Mouse (Mus musculus) liver, embryonic 14.5 days (tissue): ENCODE data around the gene Znrd1as. TPM values are rescaled to one million over a fixed set of nuclear protein-coding genes. Genes with fewer than 3 reads are reported as not detected.

Experiments used
- ATAC-seq: fragments of 200-750 bp; cut with Nextera tagmentation; 2 replicates; pipeline ENCODE4 v1.8.0; 2017; ENCODE audit warnings: moderate number of reproducible peaks, mild to moderate bottlenecking, moderate library complexity; ENCODE audit not compliant: insufficient read depth
- DNase-seq, 3 experiments: peaks; one replicate each; pipeline ENCODE4 v3.0.0-alpha.2; 2012 to 2013; ENCODE audit warnings: low read depth in 3 of 3, low spot score in 3 of 3
- H3K27ac ChIP-seq: fragments of 300-500 bp; sonication (generic); 2 replicates; pipeline ENCODE4 v1.5.1; 2014; ENCODE audit warnings: moderate library complexity, mild to moderate bottlenecking, control low read depth, inconsistent platforms
- H3K27me3 ChIP-seq: fragments of 300-500 bp; sonication (generic); 2 replicates; pipeline ENCODE4 v1.6.1; 2014; ENCODE audit warnings: mild to moderate bottlenecking, low read length, moderate library complexity; ENCODE audit not compliant: control insufficient read depth, insufficient read depth
- H3K36me3 ChIP-seq: fragments of 300-500 bp; sonication (generic); replicated peaks from 2 replicates; pipeline ENCODE4 v1.6.1; 2014; ENCODE audit warnings: low read depth; ENCODE audit not compliant: control insufficient read depth, insufficient read depth
- H3K4me1 ChIP-seq, 2 experiments: fragments of 200-500 bp in 1 of 2; fragments of 300-500 bp in 1 of 2; sonication (generic) in 1 of 2; replicated peaks; 2 replicates each; pipeline ENCODE4 v1.6.1; 2012 to 2014; ENCODE audit warnings: antibody characterized with exemption in 1 of 2, inconsistent platforms in 1 of 2, low read length in 1 of 2; ENCODE audit not compliant: control insufficient read depth in 2 of 2, insufficient read depth in 2 of 2
- H3K4me2 ChIP-seq: fragments of 300-500 bp; sonication (generic); 2 replicates; pipeline ENCODE4 v1.6.1; 2014; ENCODE audit warnings: low read depth, mild to moderate bottlenecking, control low read depth, moderate library complexity
- H3K4me3 ChIP-seq, 2 experiments: fragments of 200-500 bp in 1 of 2; fragments of 300-500 bp in 1 of 2; sonication (generic) in 1 of 2; 2 replicates each; pipeline ENCODE4 v1.5.1; 2012 to 2014; ENCODE audit warnings: low read depth in 2 of 2, low read length in 2 of 2, mild to moderate bottlenecking in 2 of 2, control low read depth in 1 of 2, inconsistent platforms in 1 of 2, moderate library complexity in 1 of 2; ENCODE audit not compliant: insufficient read depth in 1 of 2
- H3K9ac ChIP-seq: fragments of 300-500 bp; sonication (generic); replicated peaks from 2 replicates; pipeline ENCODE4 v1.6.1; 2014; ENCODE audit warnings: mild to moderate bottlenecking, control low read depth, moderate library complexity
- H3K9me3 ChIP-seq: fragments of 300-500 bp; sonication (generic); 2 replicates; pipeline ENCODE4 v1.6.1; 2016; ENCODE audit warnings: low read length, mixed read lengths; ENCODE audit not compliant: control insufficient read depth
- CTCF ChIP-seq: IDR thresholded peaks from 2 replicates; pipeline ENCODE4 v1.5.1; 2016; ENCODE audit warnings: antibody characterized with exemption, low read depth, control low read depth
- EP300 ChIP-seq: IDR thresholded peaks from 2 replicates; pipeline ENCODE4 v1.6.1; 2016; ENCODE audit warnings: antibody characterized with exemption, low read depth
- WGBS: fragments of 180-500 bp; shearing (Covaris S2); extraction: QIAGEN DNeasy Blood & Tissue Kit; methylation state at CpG from one replicate; pipeline ENCODE4 v1.1.7; 2014; ENCODE audit not compliant: insufficient replicate concordance; 5-methylcytosine and 5-hydroxymethylcytosine counted together
- polyA plus RNA-seq, 2 experiments: library from polyadenylated mRNA; depleted of rRNA in 1 of 2; stranded (reverse) in 1 of 2; unstranded in 1 of 2; fragments of >200 nt; fragmentation: Nextera tagmentation in 1 of 2; extraction: Ambion mirVana in 1 of 2; gene quantifications; 2 replicates each; pipeline versions ENCODE4 v1.2.1 to v1.2.3; 2012 to 2014

Znrd1as gene
- polyA plus RNA-seq (2012; rRNA removed), result 1.6 and 3.3 TPM in 2 replicates
- polyA plus RNA-seq (2014; fragmentation: Nextera tagmentation; extraction: Ambion mirVana), result 2.9 and 3.3 TPM in 2 replicates

- H3K4me2 ChIP-seq, result peak within 1 kb of the TSS; percentile 95
- DNase-seq (peak; percentile 95 to 96 (median 95)), ATAC-seq (peak; percentile 98)
- H3K4me1 ChIP-seq, result peaks cover 13 to 14% of the 10 kb centered on the region in 2 experiments
- peak within 1 kb of the TSS; percentile 15 for H3K27ac ChIP-seq
- H3K9me3 ChIP-seq, result no peaks in the 10 kb centered on the region
- H3K9ac ChIP-seq, result peak within 1 kb of the TSS; percentile 89
- TF ChIP-seq EP300 (peak; percentile 58), CTCF (no peak)
- no peaks in the 10 kb centered on the region for H3K27me3 ChIP-seq
- under 1% methylated on average over 46 of the region's 46 CpGs for WGBS
- no peaks in the 10 kb centered on the region; the same call in 1 of the 2 replicates for H3K36me3 ChIP-seq
- peak within 1 kb of the TSS; percentile 86 to 97 for H3K4me3 ChIP-seq
These were observed at the start of gene Znrd1as, which contains the start of gene Znrd1 for GRCm38 (mm10) chr17:36957999-36958743. Gene Znrd1as, plus strand, starts transcription at chr17:36958592. Gene Znrd1, minus strand, starts transcription at chr17:36958559.

DNA sequence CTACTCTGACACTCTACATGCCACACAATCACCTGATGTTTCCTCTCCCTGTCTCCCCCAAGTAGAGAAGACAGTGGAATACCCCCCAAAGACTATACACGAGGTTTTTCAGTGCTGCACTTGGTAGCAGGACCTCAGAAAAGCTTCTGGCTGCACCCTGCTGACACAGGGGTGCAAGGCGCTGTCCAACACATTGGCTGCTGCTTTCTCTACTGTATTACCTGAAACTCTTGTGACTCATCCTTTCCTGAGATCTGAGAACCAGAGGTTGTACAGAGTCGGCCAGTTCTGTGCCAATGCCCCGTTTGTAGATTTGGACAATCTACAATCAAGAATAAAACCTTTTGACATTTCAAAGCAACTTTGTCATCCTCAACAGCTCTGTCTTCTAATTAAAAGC, 48.6 kb upstream of the Znrd1as start:
- no peak for DNase-seq
- H3K36me3 ChIP-seq, result no peaks in the 10 kb centered on the region
- H3K27ac ChIP-seq, result no peak overlapping the region
- no peak overlapping the region for H3K4me2 ChIP-seq
- 38% methylated on average over 4 of the region's 4 CpGs for WGBS
- no peak overlapping the region for H3K9ac ChIP-seq
- H3K9me3 ChIP-seq, result no peaks in the 10 kb centered on the region
- ATAC-seq, result no peak
- no peaks in the 10 kb centered on the region; the same call in 1 of the 2 replicates for H3K27me3 ChIP-seq
- H3K4me1 ChIP-seq, result no peaks in the 10 kb centered on the region
- no peak for TF ChIP-seq CTCF
- no peak for TF ChIP-seq EP300
- H3K4me3 ChIP-seq, result no peak overlapping the region

DNA sequence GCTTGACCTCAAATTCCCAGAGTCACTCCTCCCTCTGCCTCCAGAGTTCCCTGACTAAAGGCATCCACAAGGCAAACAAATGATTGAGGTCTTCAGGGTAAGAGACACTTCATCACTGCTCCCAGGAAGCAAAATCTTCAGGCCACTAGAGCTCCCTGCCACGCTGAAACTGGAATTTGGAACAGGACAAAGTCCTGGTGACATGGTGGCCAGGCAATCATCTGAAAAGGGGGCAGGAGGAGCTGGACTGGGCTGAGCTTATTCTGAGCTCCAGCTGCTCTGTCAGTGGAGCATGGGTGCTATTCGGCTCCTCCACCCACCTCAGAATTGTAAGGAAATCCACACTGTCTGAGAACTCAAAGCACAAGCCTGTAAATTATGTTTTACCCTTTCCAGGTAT, 46.4 kb upstream of the Znrd1as start:
- no peaks in the 10 kb centered on the region for H3K4me1 ChIP-seq
- H3K9ac ChIP-seq, result no peak overlapping the region
- WGBS, result 25% methylated on average over 2 of the region's 2 CpGs
- no peak for ATAC-seq
- H3K9me3 ChIP-seq, result no peaks in the 10 kb centered on the region
- TF ChIP-seq CTCF (no peak), EP300 (no peak)
- H3K27me3 ChIP-seq, result no peaks in the 10 kb centered on the region; the same call in none of the 2 replicates
- H3K27ac ChIP-seq, result no peak overlapping the region
- no peak overlapping the region for H3K4me3 ChIP-seq
- no peak overlapping the region for H3K4me2 ChIP-seq
- H3K36me3 ChIP-seq, result no peaks in the 10 kb centered on the region
- DNase-seq, result no peak

GRCm38 (mm10) chr17:36914108-36914507, 44.3 kb upstream of the Znrd1as start:
- Histone ChIP-seq H3K36me3 (no peaks in the 10 kb centered on the region), H3K4me2 (no peak overlapping the region), H3K9ac (no peak overlapping the region), H3K27ac (no peak overlapping the region), H3K4me1 (no peaks in the 10 kb centered on the region), H3K27me3 (no peaks in the 10 kb centered on the region; the same call in none of the 2 replicates), H3K9me3 (no peaks in the 10 kb centered on the region), H3K4me3 (no peak overlapping the region)
- ATAC-seq (no peak), DNase-seq (peak; percentile 43 to 57 (median 43))
- 7% methylated on average over 2 of the region's 2 CpGs for WGBS
- TF ChIP-seq EP300 (no peak), CTCF (peak; percentile 83)

DNA sequence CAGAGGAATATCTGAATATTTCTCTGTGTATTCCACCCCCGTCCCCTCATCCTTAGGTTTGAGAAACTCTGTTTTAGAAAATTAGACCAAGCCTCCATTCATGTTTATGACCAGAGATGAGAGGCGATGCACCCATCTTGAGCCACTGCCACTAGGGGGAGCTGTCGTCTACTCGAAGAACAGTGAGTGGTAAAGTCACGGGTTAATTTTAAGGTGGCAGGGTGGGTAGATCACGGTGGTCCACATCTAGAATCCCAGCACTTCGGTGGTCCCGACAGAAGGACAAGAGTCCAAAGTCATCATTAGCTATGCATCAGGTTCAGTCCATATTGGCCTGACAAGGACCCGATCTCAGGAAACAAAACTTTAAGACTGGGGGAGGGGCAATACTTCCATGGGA, 43.3 kb upstream of the Znrd1as start:
- H3K4me3 ChIP-seq, result no peak overlapping the region
- no peak overlapping the region for H3K9ac ChIP-seq
- TF ChIP-seq EP300, result no peak
- peak; percentile 90 for TF ChIP-seq CTCF
- no peaks in the 10 kb centered on the region for H3K9me3 ChIP-seq
- H3K27ac ChIP-seq, result no peak overlapping the region
- no peaks in the 10 kb centered on the region for H3K4me1 ChIP-seq
- DNase-seq (peak in 2 of 3 experiments; percentile 14 to 24), ATAC-seq (no peak)
- WGBS, result 8% methylated on average over 9 of the region's 9 CpGs
- H3K27me3 ChIP-seq, result no peaks in the 10 kb centered on the region; the same call in none of the 2 replicates
- no peaks in the 10 kb centered on the region for H3K36me3 ChIP-seq
- H3K4me2 ChIP-seq, result no peak overlapping the region
